Mouse (Mus musculus): ENCODE measurements around the gene Pnpla2. TPM values are rescaled to one million over a fixed set of nuclear protein-coding genes. Genes with fewer than 3 reads are reported as not detected.

Gene Pnpla2
- total and polyA plus RNA-seq, 3 experiments: 905 to 1,265 (median 1,146) TPM

Other genes starting within 250 kb of the Pnpla2 start
- gene Lmntd2, start 241.1 kb upstream of the Pnpla2 start, total RNA-seq (2021): under 1 TPM; 0.17 TPM
- gene Lmntd2, start 241.1 kb upstream of the Pnpla2 start, polyA plus RNA-seq (2012; rRNA removed): 0.81 and 1.2 TPM in 2 replicates
- 1 to 10 TPM; 2.0 to 6.0 TPM for gene Rassf7, start 239.3 kb upstream of the Pnpla2 start, total RNA-seq (2021)
- gene Rassf7, start 239.3 kb upstream of the Pnpla2 start, polyA plus RNA-seq (2012; rRNA removed): 14.1 and 18.1 TPM in 2 replicates
- 10 to 100 TPM; 61.0 to 64.5 TPM for gene Phrf1, start 226.4 kb upstream of the Pnpla2 start, total RNA-seq (2021)
- 23.5 and 33.7 TPM in 2 replicates for gene Phrf1, start 226.4 kb upstream of the Pnpla2 start, polyA plus RNA-seq (2012; rRNA removed)
- gene Irf7, start 188.7 kb upstream of the Pnpla2 start, total RNA-seq (2021): 10 to 100 TPM in 1 of 2 experiments, 1 to 10 TPM in 1; 7.4 to 12.2 TPM
- gene Irf7, start 188.7 kb upstream of the Pnpla2 start, polyA plus RNA-seq (2012; rRNA removed): 155 and 171 TPM in 2 replicates
- 10 to 100 TPM in 1 of 2 experiments, 1 to 10 TPM in 1; 1.9 to 17.1 TPM for gene Cdhr5, start 178.4 kb upstream of the Pnpla2 start, total RNA-seq (2021)
- 9.0 and 18.5 TPM in 2 replicates for gene Cdhr5, start 178.4 kb upstream of the Pnpla2 start, polyA plus RNA-seq (2012; rRNA removed)
- gene Sct, start 176.1 kb upstream of the Pnpla2 start, total RNA-seq (2021): not detected
- gene Sct, start 176.1 kb upstream of the Pnpla2 start, polyA plus RNA-seq (2012; rRNA removed): 0.93 and 1.2 TPM in 2 replicates
- gene Drd4, start 163.2 kb upstream of the Pnpla2 start, total RNA-seq (2021): under 1 TPM in 1 of 2 experiments, not detected in 1; 0.31 TPM
- gene Drd4, start 163.2 kb upstream of the Pnpla2 start, polyA plus RNA-seq (2012; rRNA removed): 0.62 and 12.1 TPM in 2 replicates
- 10 to 100 TPM; 27.8 to 30.5 TPM for gene Deaf1, start 127.5 kb upstream of the Pnpla2 start, total RNA-seq (2021)
- 18.7 and 34.4 TPM in 2 replicates for gene Deaf1, start 127.5 kb upstream of the Pnpla2 start, polyA plus RNA-seq (2012; rRNA removed)
- gene Tmem80, start 127.5 kb upstream of the Pnpla2 start, total RNA-seq (2021): 10 to 100 TPM; 26.9 to 34.8 TPM
- 32.7 and 33.5 TPM in 2 replicates for gene Tmem80, start 127.5 kb upstream of the Pnpla2 start, polyA plus RNA-seq (2012; rRNA removed)
- gene Eps8l2, start 116.3 kb upstream of the Pnpla2 start, total RNA-seq (2021): 1 to 10 TPM; 2.7 to 3.0 TPM
- gene Eps8l2, start 116.3 kb upstream of the Pnpla2 start, polyA plus RNA-seq (2012; rRNA removed): 2.6 and 3.8 TPM in 2 replicates
- gene Taldo1, start 63.0 kb upstream of the Pnpla2 start, total RNA-seq (2021): 100 to 1,000 TPM; 640 to 700 TPM
- 260 and 309 TPM in 2 replicates for gene Taldo1, start 63.0 kb upstream of the Pnpla2 start, polyA plus RNA-seq (2012; rRNA removed)
- gene Gatd1, start 41.1 kb upstream of the Pnpla2 start, total RNA-seq (2021): 10 to 100 TPM; 29.7 to 41.1 TPM
- gene Gatd1, start 41.1 kb upstream of the Pnpla2 start, polyA plus RNA-seq (2012; rRNA removed): 49.5 and 58.2 TPM in 2 replicates
- 1 to 10 TPM; 1.6 to 2.8 TPM for gene Cend1, start 25.7 kb upstream of the Pnpla2 start, total RNA-seq (2021)
- gene Cend1, start 25.7 kb upstream of the Pnpla2 start, polyA plus RNA-seq (2012; rRNA removed): 1.00 and 1.2 TPM in 2 replicates
- gene Slc25a22, start 17.3 kb upstream of the Pnpla2 start, total RNA-seq (2021): 100 to 1,000 TPM; 125 to 172 TPM
- gene Slc25a22, start 17.3 kb upstream of the Pnpla2 start, polyA plus RNA-seq (2012; rRNA removed): 234 and 236 TPM in 2 replicates
- gene Pidd1, start 11.2 kb upstream of the Pnpla2 start, total RNA-seq (2021): 1 to 10 TPM; 1.4 to 1.5 TPM
- gene Pidd1, start 11.2 kb upstream of the Pnpla2 start, polyA plus RNA-seq (2012; rRNA removed): 9.2 and 11.2 TPM in 2 replicates
- 1,000 to 10,000 TPM in 1 of 2 experiments, 100 to 1,000 TPM in 1; 577 to 1,228 TPM for gene Rplp2, start 7.8 kb upstream of the Pnpla2 start, total RNA-seq (2021)
- gene Rplp2, start 7.8 kb upstream of the Pnpla2 start, polyA plus RNA-seq (2012; rRNA removed): 207 and 254 TPM in 2 replicates
- gene Cracr2b, start 5.9 kb downstream of the Pnpla2 start, total RNA-seq (2021): 10 to 100 TPM; 10.3 to 12.4 TPM
- gene Cracr2b, start 5.9 kb downstream of the Pnpla2 start, polyA plus RNA-seq (2012; rRNA removed): 42.0 and 54.5 TPM in 2 replicates
- gene Cd151, start 12.2 kb downstream of the Pnpla2 start, total RNA-seq (2021): 100 to 1,000 TPM; 325 to 452 TPM
- 899 and 918 TPM in 2 replicates for gene Cd151, start 12.2 kb downstream of the Pnpla2 start, polyA plus RNA-seq (2012; rRNA removed)
- gene Polr2l, start 19.9 kb downstream of the Pnpla2 start, total RNA-seq (2021): 100 to 1,000 TPM in 1 of 2 experiments, 10 to 100 TPM in 1; 84.4 to 140 TPM
- gene Polr2l, start 19.9 kb downstream of the Pnpla2 start, polyA plus RNA-seq (2012; rRNA removed): 68.5 and 71.0 TPM in 2 replicates
- 100 to 1,000 TPM in 1 of 2 experiments, 10 to 100 TPM in 1; 47.8 to 125 TPM for gene Tspan4, start 20.0 kb downstream of the Pnpla2 start, total RNA-seq (2021)
- 227 and 256 TPM in 2 replicates for gene Tspan4, start 20.0 kb downstream of the Pnpla2 start, polyA plus RNA-seq (2012; rRNA removed)
- 10 to 100 TPM; 50.7 to 69.2 TPM for gene Chid1, start 84.7 kb downstream of the Pnpla2 start, total RNA-seq (2021)
- 34.7 and 37.4 TPM in 2 replicates for gene Chid1, start 84.7 kb downstream of the Pnpla2 start, polyA plus RNA-seq (2012; rRNA removed)
- gene Ap2a2, start 107.0 kb downstream of the Pnpla2 start, total RNA-seq (2021): 10 to 100 TPM; 51.3 to 70.1 TPM
- 33.8 and 36.4 TPM in 2 replicates for gene Ap2a2, start 107.0 kb downstream of the Pnpla2 start, polyA plus RNA-seq (2012; rRNA removed)
- gene Muc6, start 200.1 kb downstream of the Pnpla2 start, total RNA-seq (2021): not detected
- 0.01 and 0.09 TPM in 2 replicates for gene Muc6, start 200.1 kb downstream of the Pnpla2 start, polyA plus RNA-seq (2012; rRNA removed)
- under 1 TPM; 0.17 to 0.75 TPM for gene Muc2, start 235.1 kb downstream of the Pnpla2 start, total RNA-seq (2021)
- 0.54 and 0.67 TPM in 2 replicates for gene Muc2, start 235.1 kb downstream of the Pnpla2 start, polyA plus RNA-seq (2012; rRNA removed)